Mouse (Mus musculus) hindbrain, postnatal 0 days (tissue): ENCODE measurements around the gene Lemd1. TPM values are rescaled to one million over a fixed set of nuclear protein-coding genes. Genes with fewer than 3 reads are reported as not detected.

Experiments used
- ATAC-seq: fragments of 200-750 bp; cut with Nextera tagmentation; 2 replicates; pipeline ENCODE4 v1.8.0; 2017; ENCODE audit warnings: mild to moderate bottlenecking, moderate TSS enrichment, moderate library complexity
- DNase-seq: peaks from one replicate; pipeline ENCODE4 v3.0.0-alpha.2; 2015; ENCODE audit warnings: low spot score
- H3K27ac ChIP-seq: fragments of 300-500 bp; sonication (generic); 2 replicates; pipeline ENCODE4 v1.5.1; 2014; ENCODE audit warnings: mild to moderate bottlenecking
- H3K27me3 ChIP-seq: fragments of 300-500 bp; sonication (generic); 2 replicates; pipeline ENCODE4 v1.6.1; 2014; ENCODE audit warnings: low read length, mixed read lengths; ENCODE audit not compliant: insufficient read depth
- H3K36me3 ChIP-seq: fragments of 300-500 bp; sonication (generic); 2 replicates; pipeline ENCODE4 v1.6.1; 2014; ENCODE audit warnings: low read length, mixed read lengths; ENCODE audit not compliant: insufficient read depth
- H3K4me1 ChIP-seq: fragments of 300-500 bp; sonication (generic); 2 replicates; pipeline ENCODE4 v1.6.1; 2014; ENCODE audit warnings: antibody characterized with exemption, low read length, mixed read lengths; ENCODE audit not compliant: insufficient read depth
- H3K4me2 ChIP-seq: fragments of 300-500 bp; sonication (generic); 2 replicates; pipeline ENCODE4 v1.6.1; 2014; ENCODE audit warnings: low read depth, mild to moderate bottlenecking, low read length, moderate library complexity, mixed read lengths
- H3K4me3 ChIP-seq: fragments of 300-500 bp; sonication (generic); 2 replicates; pipeline ENCODE4 v1.5.1; 2014; ENCODE audit warnings: low read length
- H3K9ac ChIP-seq: fragments of 300-500 bp; sonication (generic); replicated peaks from 2 replicates; pipeline ENCODE4 v1.6.1; 2014; ENCODE audit warnings: mild to moderate bottlenecking, low read length, moderate library complexity, mixed read lengths
- H3K9me3 ChIP-seq: fragments of 300-500 bp; sonication (generic); 2 replicates; pipeline ENCODE4 v1.6.1; 2016; ENCODE audit warnings: low read length, mixed read lengths
- CTCF ChIP-seq: IDR thresholded peaks from 2 replicates; pipeline ENCODE4 v1.5.1; 2016; ENCODE audit warnings: antibody characterized with exemption, control low read depth, low read depth
- WGBS: fragments of 180-500 bp; shearing (Covaris S2); extraction: QIAGEN DNeasy Blood & Tissue Kit; methylation state at CpG from one replicate; pipeline ENCODE4 v1.1.7; 2014; 5-methylcytosine and 5-hydroxymethylcytosine counted together
- polyA plus RNA-seq: library from polyadenylated mRNA; unstranded; fragments of >200 nt; fragmentation: Nextera tagmentation; extraction: Ambion mirVana; gene quantifications from 2 replicates; pipeline ENCODE4 v1.2.1, GENCODE M21; 2015
- total RNA-seq: library from RNA; depleted of rRNA; stranded (reverse); fragments of >200 nt; gene quantifications from 2 replicates; pipeline ENCODE4 v1.2.3, GENCODE M21; 2014

Gene Lemd1
- total and polyA plus RNA-seq, 2 experiments from 2014 or later: 9.0 to 10.9 TPM

DNA sequence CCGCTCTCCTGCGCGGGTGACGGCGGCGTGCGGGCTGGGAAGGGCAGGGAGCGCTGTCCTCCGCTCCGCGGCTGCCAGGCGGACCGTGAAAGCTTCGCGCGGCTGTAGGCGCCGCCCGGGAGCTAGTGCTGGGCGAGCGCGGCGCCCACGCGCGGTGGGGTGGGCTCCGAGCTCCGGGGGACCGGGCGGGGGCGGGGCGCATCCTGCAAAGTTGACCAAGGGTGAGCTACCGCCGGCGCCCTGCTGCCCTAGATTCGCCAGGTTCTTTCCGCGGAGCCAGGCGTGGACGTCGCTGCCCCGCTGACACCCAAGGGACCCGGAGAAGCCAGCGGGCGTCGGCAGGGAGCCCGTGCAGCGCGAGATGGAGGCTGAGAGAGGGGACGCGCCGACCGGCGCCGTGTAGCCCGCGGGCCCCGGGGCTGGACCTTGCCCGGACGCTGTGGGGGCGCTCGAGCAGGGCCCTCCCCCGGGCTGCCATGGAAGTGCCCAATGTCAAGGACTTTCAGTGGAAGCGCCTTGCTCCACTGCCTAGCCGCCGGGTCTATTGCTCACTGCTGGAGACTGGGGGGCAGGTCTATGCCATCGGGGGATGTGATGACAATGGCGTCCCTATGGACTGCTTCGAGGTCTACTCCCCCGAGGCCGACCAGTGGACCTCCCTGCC is 107.7 kb downstream of the Lemd1 start:
- H3K4me1 ChIP-seq: peaks cover 22% of the 10 kb centered on the region
- no peaks in the 10 kb centered on the region for H3K9me3 ChIP-seq
- H3K27ac ChIP-seq: peak overlapping the region; percentile 85
- DNase-seq (peak; percentile 63), ATAC-seq (peak; percentile 75)
- TF ChIP-seq CTCF: no peak
- peak overlapping the region; percentile 94 for H3K4me2 ChIP-seq
- no peaks in the 10 kb centered on the region for H3K27me3 ChIP-seq
- H3K9ac ChIP-seq: peak overlapping the region; percentile 78
- H3K4me3 ChIP-seq: peak overlapping the region; percentile 57
- H3K36me3 ChIP-seq: no peaks in the 10 kb centered on the region
- under 1% methylated on average over 60 of the region's 71 CpGs for WGBS

DNA sequence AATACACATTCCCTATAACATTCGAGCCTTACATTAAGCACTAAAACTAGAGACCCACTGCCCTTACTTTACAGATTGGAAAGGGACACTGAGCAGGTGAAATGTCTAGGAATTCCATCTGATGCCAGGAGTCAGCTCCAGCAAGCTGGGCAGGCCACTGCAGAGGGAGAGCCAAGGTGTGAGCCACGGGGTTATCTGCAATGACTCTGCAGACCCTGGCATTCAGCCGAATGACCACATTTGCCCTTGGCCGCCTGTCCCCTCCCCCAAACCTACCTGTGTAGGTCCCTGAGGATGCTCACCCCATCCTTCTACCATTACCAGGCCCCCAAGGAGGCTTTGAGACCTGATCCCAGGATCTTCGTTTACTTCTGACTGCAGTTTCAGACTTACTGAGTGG is 108.5 kb downstream of the Lemd1 start:
- Histone ChIP-seq H3K9me3 (no peaks in the 10 kb centered on the region), H3K4me2 (peak overlapping the region; percentile 94), H3K9ac (peak overlapping the region; percentile 78; the same call in 1 of the 2 replicates), H3K36me3 (no peaks in the 10 kb centered on the region), H3K27ac (no peak overlapping the region), H3K4me1 (peaks cover 22% of the 10 kb centered on the region), H3K27me3 (no peaks in the 10 kb centered on the region), H3K4me3 (peak overlapping the region; percentile 57)
- ATAC-seq (no peak), DNase-seq (no peak)
- 88% methylated on average over 5 of the region's 5 CpGs for WGBS
- no peak for TF ChIP-seq CTCF

DNA sequence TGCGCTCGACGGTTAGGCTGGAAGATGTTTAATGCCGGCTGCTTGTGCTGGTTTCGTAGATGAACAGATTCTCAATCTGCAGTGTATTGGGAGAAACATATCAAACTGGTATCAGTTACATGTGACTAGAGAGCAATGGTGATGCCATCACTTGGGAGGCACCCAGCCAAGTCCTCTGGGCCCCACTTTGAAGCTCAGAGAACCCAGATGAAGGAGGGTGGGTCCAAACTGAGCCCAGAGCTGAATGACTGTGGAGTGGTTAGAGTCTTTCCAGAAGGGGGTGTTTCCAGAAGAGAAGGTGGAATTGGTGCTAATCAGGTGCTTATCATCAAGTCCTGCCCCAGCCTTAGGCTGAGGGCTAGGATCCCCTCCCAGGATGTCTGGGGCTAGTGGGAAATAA is 110.0 kb downstream of the Lemd1 start:
- Histone ChIP-seq H3K27me3 (no peaks in the 10 kb centered on the region), H3K27ac (no peak overlapping the region), H3K9me3 (no peaks in the 10 kb centered on the region), H3K4me1 (peaks cover 17% of the 10 kb centered on the region; the same call in 1 of the 2 replicates), H3K4me3 (no peak overlapping the region), H3K9ac (no peak overlapping the region), H3K36me3 (no peaks in the 10 kb centered on the region), H3K4me2 (peak overlapping the region; percentile 94)
- no peak for TF ChIP-seq CTCF
- WGBS: 75% methylated on average over 5 of the region's 5 CpGs
- DNase-seq (no peak), ATAC-seq (no peak)

DNA sequence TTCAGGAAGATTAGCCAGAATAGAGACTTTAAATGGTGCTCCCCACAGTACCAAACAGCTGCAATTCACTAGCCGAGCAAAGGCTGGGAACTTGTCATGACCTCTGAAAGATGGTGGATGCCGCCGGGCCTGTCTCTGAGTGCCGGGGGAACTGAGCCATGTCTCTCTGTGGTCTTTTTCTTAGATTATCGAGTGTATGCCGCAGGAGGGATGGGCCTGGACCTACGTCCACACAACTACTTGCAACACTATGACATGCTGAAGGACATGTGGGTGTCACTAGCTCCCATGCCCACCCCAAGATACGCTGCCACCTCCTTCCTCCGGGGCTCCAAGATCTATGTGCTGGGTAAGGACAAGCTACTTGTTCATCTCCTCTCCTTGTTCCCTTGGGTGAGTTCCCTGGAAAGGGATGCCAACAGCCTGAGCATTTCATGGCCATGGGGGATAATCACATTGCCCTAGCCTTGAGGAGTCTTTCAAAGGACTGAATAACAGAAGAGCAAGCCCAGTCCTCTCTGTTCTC is 111.2 kb downstream of the Lemd1 start:
- Histone ChIP-seq H3K4me2 (no peak overlapping the region), H3K4me3 (no peak overlapping the region), H3K4me1 (peaks cover 17% of the 10 kb centered on the region; the same call in 1 of the 2 replicates), H3K9ac (no peak overlapping the region), H3K27ac (no peak overlapping the region), H3K36me3 (no peaks in the 10 kb centered on the region), H3K27me3 (no peaks in the 10 kb centered on the region), H3K9me3 (no peaks in the 10 kb centered on the region)
- no peak for TF ChIP-seq CTCF
- DNase-seq (no peak), ATAC-seq (no peak)
- WGBS: 80% methylated on average over 9 of the region's 9 CpGs

DNA sequence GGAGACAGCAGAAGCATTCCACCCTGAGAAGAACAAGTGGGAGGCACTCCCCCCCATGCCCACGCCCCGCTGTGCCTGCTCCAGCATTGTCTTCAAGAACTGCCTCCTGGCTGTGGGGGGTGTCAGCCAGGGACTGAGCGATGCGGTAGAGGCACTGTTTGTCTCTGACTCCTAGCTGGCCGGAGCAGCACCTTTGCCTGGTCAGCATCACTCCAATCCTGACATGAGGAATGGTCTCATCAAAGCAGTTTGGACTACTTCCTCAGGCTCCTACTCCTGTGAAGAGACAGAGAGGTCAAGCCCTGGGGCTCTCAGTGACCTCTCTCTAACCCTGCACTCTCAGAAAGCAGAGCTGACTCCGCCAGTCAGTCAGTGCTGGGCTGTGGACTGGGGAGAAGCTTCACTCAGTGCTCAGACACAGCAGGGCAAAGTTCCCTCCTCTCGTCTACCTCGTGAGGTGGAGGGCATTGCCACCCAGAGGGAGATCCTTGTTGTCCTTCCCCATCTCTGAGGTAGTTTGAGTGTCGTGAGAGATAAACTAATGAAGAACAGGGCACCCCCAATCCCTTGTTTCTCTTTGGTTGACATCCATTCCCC is 113.5 kb downstream of the Lemd1 start:
- Histone ChIP-seq H3K4me1 (peaks cover 6% of the 10 kb centered on the region; the same call in 1 of the 2 replicates), H3K9me3 (no peaks in the 10 kb centered on the region), H3K27ac (no peak overlapping the region), H3K9ac (no peak overlapping the region), H3K36me3 (no peaks in the 10 kb centered on the region), H3K4me2 (no peak overlapping the region), H3K4me3 (no peak overlapping the region), H3K27me3 (peaks cover 3% of the 10 kb centered on the region; the same call in 1 of the 2 replicates)
- WGBS: 37% methylated on average over 9 of the region's 9 CpGs
- DNase-seq (no peak), ATAC-seq (no peak)
- TF ChIP-seq CTCF: no peak

DNA sequence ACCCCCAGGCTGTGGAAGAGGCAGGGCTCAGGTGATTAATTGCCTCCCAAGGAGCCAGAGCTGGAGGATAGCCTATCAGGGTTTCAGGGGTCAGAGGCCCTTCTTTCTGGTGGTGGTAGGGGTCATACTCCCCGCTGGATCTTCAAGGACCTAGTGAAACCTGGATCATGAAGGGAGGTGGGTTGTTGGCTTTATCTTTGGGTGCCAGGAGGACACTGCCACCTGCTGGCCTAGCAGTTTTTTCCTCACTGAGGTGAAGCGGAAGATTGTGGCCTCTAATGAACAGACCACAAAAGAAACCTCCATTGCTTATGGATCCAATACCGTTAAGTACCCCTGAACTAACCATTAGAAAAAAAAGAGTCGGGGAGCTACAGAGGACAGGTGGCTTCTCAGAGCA is 114.9 kb downstream of the Lemd1 start:
- Histone ChIP-seq H3K4me1 (peaks cover 5% of the 10 kb centered on the region; the same call in 1 of the 2 replicates), H3K27me3 (peaks cover 3% of the 10 kb centered on the region; the same call in 1 of the 2 replicates), H3K4me3 (no peak overlapping the region), H3K36me3 (no peaks in the 10 kb centered on the region), H3K27ac (no peak overlapping the region), H3K9ac (no peak overlapping the region), H3K4me2 (no peak overlapping the region), H3K9me3 (no peaks in the 10 kb centered on the region)
- peak; percentile 68 for DNase-seq
- WGBS: 44% methylated on average over 4 of the region's 4 CpGs
- no peak for ATAC-seq
- peak; percentile 80 for TF ChIP-seq CTCF
